In genomic region chr2:165482003-165482402, GRCm38 (mm10) we compare ENCODE assay signal across 20 mouse cellular contexts. TPM values are rescaled to one million over a fixed set of nuclear protein-coding genes. Genes with fewer than 3 reads are reported as not detected.
DNase-seq lines count a peak whose midpoint lies in the region; ATAC-seq and TF ChIP-seq lines count a peak whose summit lies in the region.
"Had no signal": no experiment of that assay in that cellular context is flagged by ENCODE, and none has a peak within 500 bp of the region (broad histone marks: within the 10 kb centered on the region; RNA-seq: fewer than 3 reads in every experiment).

No protein-coding gene starts in this region.

- no peak overlapping the region for H3K9ac ChIP-seq in forebrain, embryonic 13.5 days
- H3K9ac ChIP-seq in lung, postnatal 0 days (replicated peaks; ENCODE audit: low read depth), result no peak overlapping the region
- no peak overlapping the region for H3K9ac ChIP-seq in liver, embryonic 16.5 days (ENCODE audit: low read depth, low read length)
- H3K9ac ChIP-seq: embryonic facial prominence, embryonic 12.5 days; heart, embryonic 13.5 days; hindbrain, embryonic 12.5 days had no signal

- H3K36me3 ChIP-seq in forebrain, embryonic 10.5 days (replicated peaks), result no peaks in the 10 kb centered on the region
- H3K36me3 ChIP-seq in forebrain, embryonic 13.5 days (ENCODE audit: poor library complexity, severe bottlenecking), result no peaks in the 10 kb centered on the region
- H3K36me3 ChIP-seq in lung, postnatal 0 days (ENCODE audit: insufficient read depth, low read length), result no peaks in the 10 kb centered on the region
- no peaks in the 10 kb centered on the region for H3K36me3 ChIP-seq in liver, embryonic 16.5 days (ENCODE audit: control insufficient read depth, insufficient read depth)
- H3K36me3 ChIP-seq: embryonic facial prominence, embryonic 12.5 days; heart, embryonic 13.5 days; hindbrain, embryonic 12.5 days had no signal

- no peak overlapping the region for H3K4me2 ChIP-seq in forebrain, embryonic 13.5 days
- no peak overlapping the region for H3K4me2 ChIP-seq in lung, postnatal 0 days (replicated peaks; ENCODE audit: low read depth, low read length)
- no peak overlapping the region for H3K4me2 ChIP-seq in liver, embryonic 16.5 days (ENCODE audit: low read depth, low read length)
- H3K4me2 ChIP-seq: embryonic facial prominence, embryonic 12.5 days; heart, embryonic 13.5 days; hindbrain, embryonic 12.5 days had no signal

- ATAC-seq in forebrain, embryonic 13.5 days, result no peak
- ATAC-seq in lung, postnatal 0 days, result peak; percentile 24; the same call in 1 of the 2 replicates
- ATAC-seq in liver, embryonic 16.5 days (ENCODE audit: low read depth), result peak; percentile 19; the same call in 1 of the 2 replicates
- no peak for ATAC-seq in monocyte, adult 5-6 weeks (replicated peaks; ENCODE audit: insufficient number of reproducible peaks, low FRiP score, low TSS enrichment, poor library complexity, severe bottlenecking)
- ATAC-seq: forebrain, embryonic 14.5 days; hindbrain, embryonic 16.5 days had no signal

- 69% methylated on average over 8 of the region's 8 CpGs for WGBS in forebrain, embryonic 10.5 days
- WGBS in forebrain, embryonic 13.5 days, result 66% methylated on average over 8 of the region's 8 CpGs
- 46% methylated on average over 8 of the region's 8 CpGs for WGBS in lung, postnatal 0 days
- 53% methylated on average over 8 of the region's 8 CpGs for WGBS in lung, adult 2 months
- WGBS in liver, embryonic 16.5 days (ENCODE audit: insufficient replicate concordance), result 49% methylated on average over 8 of the region's 8 CpGs

- no peak for TF ChIP-seq POLR2A in lung, adult 2 months (IDR thresholded peaks at IDR 0.05; ENCODE audit: borderline replicate concordance, extremely low read depth, low read depth, low read length)

- TF ChIP-seq EP300 in lung, postnatal 0 days (IDR thresholded peaks at IDR 0.05), result no peak

- H3K27ac ChIP-seq in forebrain, embryonic 10.5 days, result peak overlapping the region; percentile 8; the same call in 1 of the 2 replicates
- H3K27ac ChIP-seq in forebrain, embryonic 13.5 days, result no peak overlapping the region
- H3K27ac ChIP-seq in lung, postnatal 0 days (ENCODE audit: low read length), result no peak overlapping the region
- no peak overlapping the region for H3K27ac ChIP-seq in liver, embryonic 16.5 days (ENCODE audit: low read length)
- H3K27ac ChIP-seq: embryonic facial prominence, embryonic 12.5 days; heart, embryonic 13.5 days had no signal

- TF ChIP-seq CTCF in lung, postnatal 0 days (IDR thresholded peaks at IDR 0.05), result no peak
- TF ChIP-seq CTCF in lung, adult 2 months (IDR thresholded peaks at IDR 0.05; ENCODE audit: insufficient read depth, low read length), result no peak

- no peak for DNase-seq in forebrain, embryonic 10.5 days (ENCODE audit: extremely low spot score, low spot score)
- DNase-seq in lung, postnatal 0 days (ENCODE audit: low spot score), result no peak
- no peak for DNase-seq in lung, adult 2 months
- DNase-seq in natural killer cell, adult 2 months (ENCODE audit: low spot score in 2 of 2), result no peak
- DNase-seq: adrenal gland, postnatal 10 days; cerebellum, adult 2 months; cerebellum, postnatal 10 days; gastrocnemius, postnatal 36 days; heart, adult 11 months; heart, postnatal 36 days had no signal

- no peaks in the 10 kb centered on the region for H3K27me3 ChIP-seq in forebrain, embryonic 10.5 days (ENCODE audit: poor library complexity, severe bottlenecking)
- no peaks in the 10 kb centered on the region for H3K27me3 ChIP-seq in forebrain, embryonic 13.5 days
- H3K27me3 ChIP-seq in lung, postnatal 0 days (replicated peaks; ENCODE audit: insufficient read depth, low read length), result no peaks in the 10 kb centered on the region
- no peaks in the 10 kb centered on the region for H3K27me3 ChIP-seq in liver, embryonic 16.5 days (ENCODE audit: control insufficient read depth, insufficient read depth, low read depth, low read length)
- H3K27me3 ChIP-seq: embryonic facial prominence, embryonic 12.5 days; heart, embryonic 13.5 days; hindbrain, embryonic 12.5 days had no signal

- no peak overlapping the region for H3K4me3 ChIP-seq in forebrain, embryonic 10.5 days
- H3K4me3 ChIP-seq in forebrain, embryonic 13.5 days, result no peak overlapping the region
- H3K4me3 ChIP-seq in lung, postnatal 0 days (ENCODE audit: low read depth, low read length), result no peak overlapping the region
- H3K4me3 ChIP-seq in lung, adult 2 months (replicated peaks; ENCODE audit: extremely low read depth, low read depth, low read length), result no peak overlapping the region
- H3K4me3 ChIP-seq in liver, embryonic 16.5 days (ENCODE audit: low read depth, low read length), result no peak overlapping the region
- H3K4me3 ChIP-seq: embryonic facial prominence, embryonic 12.5 days; heart, embryonic 13.5 days; hindbrain, embryonic 12.5 days had no signal

- H3K4me1 ChIP-seq in forebrain, embryonic 10.5 days, result peaks cover 35% of the 10 kb centered on the region
- H3K4me1 ChIP-seq in forebrain, embryonic 13.5 days, result peaks cover 15% of the 10 kb centered on the region
- H3K4me1 ChIP-seq in lung, postnatal 0 days (ENCODE audit: insufficient read depth, low read depth, low read length), result no peaks in the 10 kb centered on the region
- peaks cover 1% of the 10 kb centered on the region; the same call in 1 of the 2 replicates for H3K4me1 ChIP-seq in lung, adult 2 months (ENCODE audit: control insufficient read depth, insufficient read depth, low read length)
- no peaks in the 10 kb centered on the region for H3K4me1 ChIP-seq in liver, embryonic 16.5 days (ENCODE audit: control insufficient read depth, low read depth, low read length)

- H3K9me3 ChIP-seq in forebrain, embryonic 10.5 days, result no peaks in the 10 kb centered on the region
- no peaks in the 10 kb centered on the region for H3K9me3 ChIP-seq in forebrain, embryonic 13.5 days (replicated peaks)
- no peaks in the 10 kb centered on the region for H3K9me3 ChIP-seq in lung, postnatal 0 days (ENCODE audit: low read length)
- no peaks in the 10 kb centered on the region for H3K9me3 ChIP-seq in liver, embryonic 16.5 days (replicated peaks; ENCODE audit: control insufficient read depth, low read length)
- H3K9me3 ChIP-seq: embryonic facial prominence, embryonic 12.5 days; heart, embryonic 13.5 days; hindbrain, embryonic 12.5 days had no signal

RNA-seq across cellular contexts. Expression of gene Slc13a3, which starts 9.0 kb away (rescaled TPM):
- polyA plus RNA-seq in forebrain, embryonic 10.5 days (2016; fragmentation: Nextera tagmentation; extraction: Ambion mirVana), result 0.69 and 0.77 TPM in 2 replicates
- 2.8 and 3.1 TPM in 2 replicates for polyA plus RNA-seq in forebrain, embryonic 13.5 days (2015; fragmentation: Nextera tagmentation; extraction: Ambion mirVana)
- polyA plus RNA-seq in lung, postnatal 0 days (2015; fragmentation: Nextera tagmentation; extraction: Ambion mirVana), result 0.65 and 0.90 TPM in 2 replicates
- polyA plus RNA-seq in lung, adult 2 months (2012; rRNA removed), result 3.1 and 3.4 TPM in 2 replicates
- 19.7 and 24.6 TPM in 2 replicates for polyA plus RNA-seq in liver, embryonic 16.5 days (2015; fragmentation: Nextera tagmentation; extraction: Ambion mirVana)
- total RNA-seq in monocyte, adult 5-6 weeks (2017), result not detected in 3 replicates
- total RNA-seq: MEL had no signal
- polyA plus RNA-seq: C2C12 had no signal

RNA-seq across cellular contexts. Expression of gene Trp53rka, which starts 11.1 kb away (rescaled TPM):
- polyA plus RNA-seq in forebrain, embryonic 10.5 days (2016; fragmentation: Nextera tagmentation; extraction: Ambion mirVana), result 55.3 and 59.3 TPM in 2 replicates
- 41.3 and 47.0 TPM in 2 replicates for polyA plus RNA-seq in forebrain, embryonic 13.5 days (2015; fragmentation: Nextera tagmentation; extraction: Ambion mirVana)
- 21.5 and 22.5 TPM in 2 replicates for polyA plus RNA-seq in lung, postnatal 0 days (2015; fragmentation: Nextera tagmentation; extraction: Ambion mirVana)
- polyA plus RNA-seq in lung, adult 2 months (2012; rRNA removed), result 21.5 and 22.2 TPM in 2 replicates
- polyA plus RNA-seq in liver, embryonic 16.5 days (2015; fragmentation: Nextera tagmentation; extraction: Ambion mirVana), result 7.9 and 8.2 TPM in 2 replicates
- total RNA-seq in monocyte, adult 5-6 weeks (2017), result 4.5 to 14.9 TPM (median 5.4 TPM) in 3 replicates

RNA-seq across cellular contexts. Expression of gene Slc2a10, which starts 21.6 kb away (rescaled TPM):
- polyA plus RNA-seq in forebrain, embryonic 10.5 days (2016; fragmentation: Nextera tagmentation; extraction: Ambion mirVana), result 4.6 and 5.9 TPM in 2 replicates
- polyA plus RNA-seq in forebrain, embryonic 13.5 days (2015; fragmentation: Nextera tagmentation; extraction: Ambion mirVana), result 2.7 and 2.8 TPM in 2 replicates
- polyA plus RNA-seq in lung, postnatal 0 days (2015; fragmentation: Nextera tagmentation; extraction: Ambion mirVana), result 6.7 and 6.9 TPM in 2 replicates
- polyA plus RNA-seq in lung, adult 2 months (2012; rRNA removed), result 8.9 and 10.1 TPM in 2 replicates
- polyA plus RNA-seq in liver, embryonic 16.5 days (2015; fragmentation: Nextera tagmentation; extraction: Ambion mirVana), result 0.26 and 0.27 TPM in 2 replicates
- total RNA-seq in monocyte, adult 5-6 weeks (2017), result 0.68 TPM in 1 of 3 replicates, not detected in the others
- total RNA-seq: MEL had no signal

Comparison
In these comparisons a context has a peak if more than half of its experiments do, and no peak if none do; other contexts are left out.
1. ATAC-seq: peak in lung, postnatal 0 days (single experiment) and liver, embryonic 16.5 days (single experiment); none in forebrain, embryonic 13.5 days (single experiment) and monocyte, adult 5-6 weeks (single experiment).